Mouse (Mus musculus): ENCODE results near the gene Ddx19a.
A peak's percentile ranks its signal among the peaks of the same experiment; 100 is the strongest.
"Not testable (repeated sequence)": the region's sequence is repeated elsewhere in the genome, so short reads cannot be mapped to it uniquely, and the experiment has no call there.

The Ddx19a gene

DNA sequence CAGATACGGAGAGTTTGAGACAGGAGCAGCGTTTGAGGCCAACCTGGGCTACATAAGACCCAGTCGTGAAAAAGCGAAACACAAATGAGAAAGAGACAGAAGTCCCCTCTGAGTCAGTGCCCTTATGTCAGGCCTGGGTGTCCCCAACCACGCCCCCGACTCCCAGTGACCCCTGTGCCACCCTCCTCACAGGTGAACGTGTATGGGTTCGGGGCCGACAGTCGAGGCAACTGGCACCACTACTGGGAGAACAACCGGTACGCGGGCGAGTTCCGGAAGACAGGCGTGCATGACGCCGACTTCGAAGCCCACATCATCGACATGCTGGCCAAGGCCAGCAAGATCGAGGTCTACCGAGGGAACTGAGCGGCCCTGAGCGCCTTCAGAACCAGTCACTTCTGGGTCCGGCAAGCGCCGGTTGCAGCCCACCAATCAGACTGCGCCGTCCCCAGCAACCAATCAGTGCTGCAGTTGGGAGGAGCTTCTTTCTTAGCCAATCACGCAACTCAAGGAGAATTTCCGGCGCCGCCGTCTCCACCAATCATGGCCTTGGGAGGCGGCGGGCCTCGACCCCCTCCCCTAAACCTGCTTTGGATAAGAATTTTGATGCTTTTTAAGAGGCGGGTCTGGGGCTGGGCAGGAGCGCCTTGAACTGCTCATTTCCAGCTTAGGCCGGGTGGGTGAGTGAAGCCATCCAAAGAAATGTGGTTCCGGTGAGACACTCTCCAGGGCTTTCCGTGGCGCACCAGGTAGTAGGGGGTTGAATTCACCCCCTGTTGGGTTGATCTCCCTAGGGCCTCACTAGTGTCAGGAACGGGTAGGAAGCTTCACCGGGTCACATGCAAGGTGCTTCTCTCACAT is 27.5 kb downstream of the Ddx19a start:
- peak; percentile 81 to 86 for DNase-seq (ENCODE audit: low spot score in 2 of 2)

DNA sequence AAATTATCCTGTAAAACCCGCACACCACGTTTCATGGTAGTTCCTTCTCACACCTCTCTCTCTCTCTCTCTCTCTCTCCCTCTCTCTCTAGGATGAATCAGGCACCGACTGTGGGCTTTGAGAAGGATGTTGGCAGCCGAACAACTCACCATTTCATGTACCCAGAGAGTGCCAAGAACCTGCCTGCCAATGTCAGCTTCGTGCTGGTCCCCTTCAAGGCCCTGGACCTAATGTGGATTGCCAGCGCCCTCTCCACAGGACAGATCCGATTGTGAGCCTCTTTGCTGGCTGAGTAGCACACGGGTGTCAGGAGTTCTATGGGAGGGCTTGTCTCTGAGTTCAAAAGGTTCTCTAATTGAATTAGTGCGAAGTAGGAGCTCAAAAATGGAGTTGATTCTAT is 30.3 kb downstream of the Ddx19a start:
- DNase-seq (ENCODE audit: low spot score in 2 of 2), result no peak

GRCm38 (mm10) chr8:110966586-110966985 is 31.0 kb downstream of the Ddx19a start:
- no peak for DNase-seq (ENCODE audit: low spot score in 2 of 2)

- DNase-seq (ENCODE audit: low spot score in 2 of 2), result no peak
These were observed 32.0 kb downstream of the Ddx19a start for GRCm38 (mm10) chr8:110965594-110965993.

GRCm38 (mm10) chr8:110964666-110965065 is 32.9 kb downstream of the Ddx19a start:
- DNase-seq (ENCODE audit: low spot score in 2 of 2), result no peak

DNA sequence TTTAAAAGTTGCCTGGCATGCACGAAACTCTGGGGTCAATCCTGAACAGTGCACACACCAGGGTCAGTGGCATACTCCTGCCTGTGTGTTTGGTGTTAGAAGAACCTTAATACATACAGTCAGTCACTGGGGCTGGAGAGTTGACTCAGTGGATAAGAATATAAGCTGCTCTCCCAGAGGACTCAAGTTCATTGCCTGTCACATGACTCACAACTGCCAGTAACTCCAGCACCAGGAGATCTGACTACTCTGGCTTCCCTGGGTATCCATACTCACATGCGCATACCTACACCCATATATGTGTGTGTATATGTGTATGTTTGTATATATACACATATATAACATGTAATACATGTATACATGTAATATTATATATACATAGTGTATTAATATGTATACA is 34.5 kb downstream of the Ddx19a start:
- DNase-seq (ENCODE audit: low spot score in 2 of 2), result no peak

GRCm38 (mm10) chr8:110959906-110960305 is 37.7 kb downstream of the Ddx19a start:
- no peak for DNase-seq (ENCODE audit: low spot score in 2 of 2)

- no peak for DNase-seq (ENCODE audit: low spot score in 2 of 2)
These were observed 38.4 kb downstream of the Ddx19a start for GRCm38 (mm10) chr8:110959071-110959780.

DNA sequence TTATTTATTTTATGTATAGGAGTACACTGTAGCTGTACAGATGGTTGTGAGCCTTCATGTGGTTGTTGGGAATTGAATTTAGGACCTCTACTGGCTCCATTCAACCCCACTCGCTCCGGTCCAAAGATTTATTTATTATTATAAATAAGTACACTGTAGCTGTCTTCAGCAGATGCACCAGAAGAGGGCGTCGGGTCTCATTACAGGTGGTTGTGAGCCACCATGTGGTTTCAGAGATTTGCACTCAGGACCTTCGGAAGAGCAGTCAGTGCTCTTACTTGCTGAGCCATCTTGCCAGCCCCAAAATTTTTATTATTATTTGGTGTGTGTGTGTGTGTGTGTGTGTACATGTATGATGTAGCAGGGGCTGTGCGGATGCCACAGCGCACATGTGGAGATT is 39.0 kb downstream of the Ddx19a start:
- DNase-seq (ENCODE audit: low spot score in 2 of 2), result not testable (repeated sequence)

DNA sequence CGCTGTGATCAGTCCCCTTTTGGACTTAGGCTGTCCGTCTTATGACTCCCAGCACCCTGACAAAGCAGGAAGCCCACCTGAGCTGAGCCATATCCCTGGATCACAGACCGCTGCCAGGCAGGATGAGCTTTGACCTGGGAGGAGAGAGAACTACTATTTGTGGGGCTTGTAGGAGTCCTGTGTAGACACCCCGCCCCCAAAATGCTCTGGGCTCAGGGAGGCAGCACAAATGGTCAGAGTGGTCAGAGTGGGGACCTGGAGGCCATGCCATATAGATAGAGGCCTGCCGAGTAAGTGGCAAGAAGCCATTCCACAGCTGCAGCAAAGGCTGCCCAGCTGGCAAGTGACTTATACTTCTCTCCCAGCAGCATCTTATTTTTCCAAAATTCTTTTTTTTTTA is 39.5 kb downstream of the Ddx19a start:
- DNase-seq (ENCODE audit: low spot score in 2 of 2), result no peak

- DNase-seq (ENCODE audit: low spot score in 2 of 2), result no peak
These were observed 40.1 kb downstream of the Ddx19a start for GRCm38 (mm10) chr8:110957471-110957870.

DNA sequence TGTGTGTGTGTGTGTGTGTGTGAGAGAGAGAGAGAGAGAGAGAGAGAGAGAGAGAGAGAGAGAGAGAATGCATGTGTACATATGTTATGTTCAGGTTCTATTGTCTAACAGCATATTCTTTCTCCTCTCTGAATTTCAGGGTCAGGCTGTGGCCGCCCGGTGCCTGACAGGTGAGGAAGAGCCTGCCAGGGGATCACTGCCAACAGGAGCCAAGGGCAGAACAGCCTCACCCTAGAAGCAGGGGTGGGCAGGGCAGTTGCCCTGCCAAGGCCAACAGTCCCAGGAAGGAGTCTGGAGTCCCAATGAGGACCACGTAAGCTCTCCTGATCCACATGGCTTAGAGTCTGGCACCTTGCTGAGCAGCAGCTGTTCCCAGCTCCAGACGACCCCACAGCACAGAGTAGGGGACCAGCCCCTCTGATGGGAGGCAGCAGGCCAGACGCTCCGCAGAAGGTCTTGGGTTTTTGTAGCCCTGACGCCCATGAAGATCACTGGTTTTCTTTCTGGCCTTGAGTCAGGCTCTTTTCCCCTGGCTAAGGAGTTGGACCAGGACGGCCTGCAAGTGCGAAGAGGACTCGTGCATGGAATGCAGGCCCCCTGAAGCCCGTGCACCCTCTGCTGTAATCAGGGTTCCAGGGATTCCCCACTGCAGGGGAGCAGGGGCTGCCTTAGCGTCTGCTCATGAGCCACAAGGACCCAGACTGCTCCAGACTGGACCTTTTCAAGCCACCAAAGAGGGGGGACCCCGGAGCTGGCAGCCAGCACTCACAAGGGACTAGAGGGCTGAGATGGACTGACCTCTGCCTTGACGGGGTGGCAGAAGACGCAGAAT is 40.8 kb downstream of the Ddx19a start:
- DNase-seq (ENCODE audit: low spot score in 2 of 2), result no peak

- peak in 1 of 2 experiments; percentile 53 for DNase-seq (ENCODE audit: low spot score in 2 of 2)
These were observed 42.8 kb downstream of the Ddx19a start for GRCm38 (mm10) chr8:110954776-110955175.

GRCm38 (mm10) chr8:110950065-110950484 is 47.5 kb downstream of the Ddx19a start:
- DNase-seq (ENCODE audit: low spot score in 2 of 2), result peak in 1 of 2 experiments; percentile 42

DNA sequence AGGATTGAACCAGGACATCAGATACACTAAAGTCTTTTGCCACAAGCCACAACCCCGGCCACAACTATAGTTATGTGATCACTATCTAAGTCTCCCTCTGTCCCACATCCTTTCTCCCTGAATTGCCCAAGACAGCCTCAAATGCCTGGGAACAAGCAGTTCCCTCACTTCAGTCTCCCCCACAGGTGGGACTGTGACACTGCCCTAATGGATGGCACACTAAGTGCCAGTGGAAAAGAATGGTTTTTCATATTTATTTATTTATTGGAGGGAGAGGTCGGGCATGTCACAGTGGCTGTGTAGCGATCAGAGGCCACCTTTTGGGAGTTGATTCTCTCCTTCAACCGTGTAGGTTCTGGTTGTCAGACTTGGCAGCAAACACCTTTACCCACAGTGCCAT is 51.9 kb downstream of the Ddx19a start:
- no peak for DNase-seq (ENCODE audit: low spot score in 2 of 2)

DNA sequence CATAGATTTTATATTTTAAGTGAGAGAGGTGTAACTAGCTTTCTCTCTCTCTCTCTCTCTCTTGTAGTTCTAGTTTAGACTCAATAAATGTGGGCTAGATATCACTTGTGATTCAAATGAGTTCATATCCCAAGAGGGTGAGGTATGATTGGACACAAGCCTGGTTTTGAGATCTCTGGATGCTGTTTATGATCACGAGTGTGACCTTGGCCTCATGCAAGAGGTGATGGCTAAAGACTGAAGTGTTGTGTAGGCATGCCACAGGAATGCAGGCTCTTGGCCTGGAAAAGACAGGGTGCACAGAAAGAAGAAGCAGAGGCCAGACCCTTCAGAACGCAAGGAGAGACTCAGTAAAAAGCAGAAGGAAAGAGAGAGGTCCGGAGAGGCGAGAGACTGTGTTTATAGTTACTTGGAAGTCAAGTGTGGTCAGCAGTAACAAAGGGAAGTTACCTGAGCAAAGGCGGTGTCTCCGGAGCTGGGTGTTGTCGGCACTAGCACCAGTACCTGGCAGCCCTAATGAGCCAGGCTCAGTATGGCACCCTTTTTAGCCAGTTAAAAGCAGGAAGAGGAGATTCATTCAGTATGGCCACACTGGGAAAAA is 53.2 kb downstream of the Ddx19a start:
- DNase-seq (ENCODE audit: low spot score in 2 of 2), result no peak

DNA sequence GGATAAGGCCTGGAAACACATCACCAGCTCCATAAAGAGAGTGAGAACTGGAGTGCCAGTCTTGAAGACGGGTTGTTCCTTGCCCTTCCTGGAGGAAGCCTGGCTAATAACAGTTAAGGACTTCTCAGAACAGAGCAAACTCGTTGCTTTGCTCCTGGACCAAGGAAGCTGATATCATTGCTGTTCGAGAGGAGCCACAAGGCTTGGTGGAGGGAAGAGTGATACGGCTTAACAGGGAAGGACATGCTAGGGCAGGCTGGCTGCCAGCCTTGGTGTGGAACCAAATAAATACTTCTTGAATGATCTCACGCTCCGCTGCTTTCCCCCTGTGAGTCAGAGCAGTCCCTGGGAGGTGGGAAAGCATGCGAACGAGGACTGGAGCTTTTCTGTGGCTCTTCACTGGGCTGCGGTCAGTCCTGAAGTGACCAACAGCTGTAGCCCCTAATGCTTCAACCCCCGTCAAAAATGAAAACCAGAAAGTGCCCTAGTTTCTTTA is 56.1 kb downstream of the Ddx19a start:
- DNase-seq (ENCODE audit: low spot score in 2 of 2), result no peak

GRCm38 (mm10) chr8:110940682-110941452 is 56.7 kb downstream of the Ddx19a start:
- no peak for DNase-seq (ENCODE audit: low spot score in 2 of 2)

GRCm38 (mm10) chr8:110938882-110939589 is 58.6 kb downstream of the Ddx19a start:
- DNase-seq (ENCODE audit: low spot score in 2 of 2), result peak; percentile 9 to 44

GRCm38 (mm10) chr8:110936217-110936616 is 61.4 kb downstream of the Ddx19a start:
- no peak for DNase-seq (ENCODE audit: low spot score in 2 of 2)

Data from natural killer cell, adult 2 months (primary cell).